Mouse (Mus musculus) testis, postnatal 10 days (tissue): ENCODE measurements around the gene Gm156.
"Not testable (repeated sequence)": the region's sequence is repeated elsewhere in the genome, so short reads cannot be mapped to it uniquely, and the experiment has no call there.

Source experiments
- DNase-seq: peaks from one replicate; pipeline ENCODE4 v3.0.0; 2021; ENCODE audit warnings: low spot score

The Gm156 gene

DNA sequence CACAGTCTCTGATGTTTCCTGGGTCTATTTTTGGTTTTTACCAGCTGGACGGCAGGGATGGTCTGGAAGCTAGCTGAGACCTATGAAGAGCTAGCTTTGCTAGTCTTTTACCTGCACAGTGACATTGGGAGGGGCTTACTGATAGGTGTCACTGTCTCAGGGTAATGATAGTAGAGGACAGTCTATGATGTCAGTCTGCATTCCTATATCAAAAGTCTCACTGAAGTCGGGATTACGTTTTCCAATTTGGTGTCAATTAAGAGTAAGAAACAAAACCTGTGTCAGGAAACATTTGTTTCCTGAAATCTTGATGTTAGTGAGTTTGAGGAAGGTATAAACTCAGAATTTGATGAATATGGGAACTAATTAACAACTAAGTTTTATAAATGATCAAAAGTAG is at the start of gene Gm156:
Gene Gm156 (minus strand): TSS at position 101 of the 400 bp plus-strand sequence.
- DNase-seq, result not testable (repeated sequence)

GRCm38 (mm10) chr6:129825559-129825958 is 41.5 kb upstream of the Gm156 start:
- DNase-seq, result no peak

DNA sequence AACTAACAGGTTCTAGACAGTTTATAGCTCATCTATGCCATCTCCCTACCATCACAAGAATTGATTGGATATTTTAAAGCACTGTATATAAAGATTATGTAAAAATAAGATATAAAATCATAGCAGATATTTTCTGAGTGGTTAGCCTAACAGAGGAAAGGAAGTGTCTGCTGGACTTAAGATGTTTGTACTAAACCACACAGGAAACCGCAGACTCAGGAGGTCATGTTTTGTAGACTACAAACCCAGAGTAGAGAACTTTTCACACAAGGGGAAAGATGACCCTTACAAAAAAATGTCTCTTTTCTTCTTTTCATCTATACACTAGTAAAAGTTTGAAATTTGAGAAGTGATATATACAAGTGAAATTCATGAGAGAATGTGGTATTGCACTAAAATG is 39.9 kb upstream of the Gm156 start:
- DNase-seq, result no peak

- DNase-seq, result no peak
Measured at GRCm38 (mm10) chr6:129817731-129818130, 33.7 kb upstream of the Gm156 start.

DNA sequence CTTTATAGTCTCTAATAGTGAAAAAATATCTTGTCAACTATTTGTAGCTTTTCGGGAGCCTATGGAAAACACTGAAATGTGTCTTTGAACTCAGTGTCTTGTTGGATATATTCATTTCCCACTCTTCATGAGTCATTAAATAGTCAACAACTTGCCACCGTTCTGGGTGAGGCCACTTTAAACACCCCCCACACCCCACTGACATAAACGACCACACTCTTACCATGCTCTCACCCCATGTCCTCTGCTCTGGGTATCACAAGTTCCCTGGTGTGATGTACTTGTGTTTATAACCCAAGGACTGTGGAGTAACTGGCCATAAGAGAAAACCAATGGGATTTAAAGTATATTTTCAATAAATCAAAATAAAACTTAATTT is 36.4 kb downstream of the Gm156 start:
- DNase-seq, result no peak

GRCm38 (mm10) chr6:129747016-129747653 is 36.9 kb downstream of the Gm156 start:
- DNase-seq, result no peak

GRCm38 (mm10) chr6:129746151-129746550 is 37.9 kb downstream of the Gm156 start:
- DNase-seq, result no peak

- no peak for DNase-seq
Measured at GRCm38 (mm10) chr6:129740069-129740721, 43.9 kb downstream of the Gm156 start, which contains the start of gene Klri2. Gene Klri2, minus strand, starts transcription at chr6:129740484.

DNA sequence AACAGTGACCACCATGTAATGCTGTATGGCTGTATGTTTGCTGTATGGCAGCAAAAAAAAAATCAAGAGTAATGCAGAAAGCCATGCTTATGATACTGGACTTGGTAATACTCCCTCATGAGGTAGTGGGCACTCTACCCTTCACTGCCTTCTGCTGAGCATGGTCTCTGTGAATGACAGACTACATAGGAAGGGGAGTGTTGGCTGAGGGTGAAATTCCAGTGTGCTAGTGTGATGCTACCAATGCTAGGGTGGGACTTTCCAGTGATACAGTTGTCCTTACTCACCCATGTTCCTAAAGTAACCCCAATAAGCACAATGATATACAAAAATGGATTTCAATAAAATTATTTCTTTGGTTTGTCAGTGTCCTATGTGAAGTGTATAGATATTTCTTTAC is 47.7 kb downstream of the Gm156 start:
- no peak for DNase-seq

DNA sequence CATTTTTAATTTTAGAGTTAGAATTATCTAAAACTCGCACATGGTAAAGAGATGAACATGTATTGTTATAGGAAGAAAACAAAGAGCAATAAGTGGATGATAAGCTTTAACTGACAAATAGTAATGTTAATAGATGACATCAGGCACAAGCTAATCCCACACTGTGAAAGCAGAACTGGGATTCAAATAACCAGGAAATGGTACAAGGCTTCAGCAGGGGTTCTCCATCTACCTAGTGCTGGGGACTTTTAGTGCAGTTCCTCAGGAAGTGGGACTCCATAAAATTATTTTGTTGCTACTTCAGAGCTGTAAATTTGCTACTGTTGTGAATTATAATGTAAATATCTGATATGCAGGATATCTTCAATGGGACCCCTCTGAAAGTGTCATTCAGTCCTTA is 56.8 kb downstream of the Gm156 start:
- DNase-seq, result no peak

DNA sequence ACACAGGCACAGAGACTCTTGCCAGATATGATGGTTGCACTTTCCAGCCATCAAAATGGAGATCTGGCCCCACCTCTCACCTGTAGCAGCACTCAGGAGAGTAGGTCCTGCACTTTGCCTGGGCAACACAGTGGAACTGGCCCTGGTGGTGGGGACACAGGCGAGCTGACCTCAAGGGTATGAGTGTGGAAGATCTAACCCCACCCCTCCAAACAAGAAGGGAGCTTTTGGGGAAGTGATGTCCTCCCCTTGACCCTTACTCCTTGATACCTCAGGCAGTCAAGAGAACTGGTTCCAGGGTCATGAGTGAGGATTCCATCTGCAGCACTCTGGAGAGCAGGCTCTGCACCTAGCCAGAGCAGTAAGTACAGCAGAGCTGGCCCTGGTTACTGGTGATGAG is 62.7 kb downstream of the Gm156 start:
- DNase-seq, result no peak

GRCm38 (mm10) chr6:129720487-129720886 is 63.6 kb downstream of the Gm156 start:
- DNase-seq, result no peak

GRCm38 (mm10) chr6:129717032-129717431 is 67.0 kb downstream of the Gm156 start, which contains the start of gene Klri1:
Gene Klri1, minus strand, starts transcription at chr6:129717132.
- DNase-seq, result no peak
